Mouse (Mus musculus): Measurements from ENCODE around the gene Fbxl18.

Fbxl18 gene

GRCm38 (mm10) chr5:142894918-142895613, at the start of gene Fbxl18:
TSS of gene Fbxl18 (minus strand) at chr5:142895421.
- peak; percentile 93 for DNase-seq (ENCODE audit: extremely low spot score, low spot score)

- no peak for DNase-seq (ENCODE audit: extremely low spot score, low spot score)
Observed at GRCm38 (mm10) chr5:142940393-142940792, 45.2 kb upstream of the Fbxl18 start.

- DNase-seq (ENCODE audit: extremely low spot score, low spot score), result peak; percentile 33
Observed at GRCm38 (mm10) chr5:142937956-142938727, 42.9 kb upstream of the Fbxl18 start.

GRCm38 (mm10) chr5:142936336-142936719, 41.1 kb upstream of the Fbxl18 start:
- peak; percentile 92 for DNase-seq (ENCODE audit: extremely low spot score, low spot score)

- DNase-seq (ENCODE audit: extremely low spot score, low spot score), result peak; percentile 83
Observed at GRCm38 (mm10) chr5:142935642-142936335, 40.6 kb upstream of the Fbxl18 start.

GRCm38 (mm10) chr5:142932731-142933130, 37.5 kb upstream of the Fbxl18 start:
- no peak for DNase-seq (ENCODE audit: extremely low spot score, low spot score)

- peak; percentile 61 for DNase-seq (ENCODE audit: extremely low spot score, low spot score)
Observed at GRCm38 (mm10) chr5:142932084-142932685, 37.0 kb upstream of the Fbxl18 start.

GRCm38 (mm10) chr5:142931241-142931745, 36.1 kb upstream of the Fbxl18 start:
- DNase-seq (ENCODE audit: extremely low spot score, low spot score), result no peak

- DNase-seq (ENCODE audit: extremely low spot score, low spot score), result no peak
Observed at GRCm38 (mm10) chr5:142929400-142929752, 34.2 kb upstream of the Fbxl18 start.

GRCm38 (mm10) chr5:142928749-142929399, 33.7 kb upstream of the Fbxl18 start:
- DNase-seq (ENCODE audit: extremely low spot score, low spot score), result peak; percentile 73

- no peak for DNase-seq (ENCODE audit: extremely low spot score, low spot score)
Observed at GRCm38 (mm10) chr5:142927341-142927930, 32.2 kb upstream of the Fbxl18 start.

- DNase-seq (ENCODE audit: extremely low spot score, low spot score), result no peak
Observed at GRCm38 (mm10) chr5:142926940-142927228, 31.7 kb upstream of the Fbxl18 start.

GRCm38 (mm10) chr5:142926204-142926939, 31.2 kb upstream of the Fbxl18 start:
- no peak for DNase-seq (ENCODE audit: extremely low spot score, low spot score)

GRCm38 (mm10) chr5:142924336-142924959, 29.2 kb upstream of the Fbxl18 start:
- DNase-seq (ENCODE audit: extremely low spot score, low spot score), result no peak

GRCm38 (mm10) chr5:142923781-142924180, 28.6 kb upstream of the Fbxl18 start:
- no peak for DNase-seq (ENCODE audit: extremely low spot score, low spot score)

- no peak for DNase-seq (ENCODE audit: extremely low spot score, low spot score)
Observed at GRCm38 (mm10) chr5:142922251-142922650, 27.0 kb upstream of the Fbxl18 start.

- DNase-seq (ENCODE audit: extremely low spot score, low spot score), result no peak
Observed at GRCm38 (mm10) chr5:142921074-142921459, 25.8 kb upstream of the Fbxl18 start.

- DNase-seq (ENCODE audit: extremely low spot score, low spot score), result no peak
Observed at GRCm38 (mm10) chr5:142920311-142921073, 25.3 kb upstream of the Fbxl18 start.

- DNase-seq (ENCODE audit: extremely low spot score, low spot score), result no peak
Observed at GRCm38 (mm10) chr5:142917402-142917801, 22.2 kb upstream of the Fbxl18 start.
